Mouse (Mus musculus): ENCODE measurements around the gene Fcho2.

- TF ChIP-seq CTCF (IDR thresholded peaks at IDR 0.05; ENCODE audit: extremely low read depth, insufficient read depth, insufficient read length, insufficient replicate concordance) (no peak), POLR2A (IDR thresholded peaks at IDR 0.05; ENCODE audit: low read depth, low read length) (no peak)
Measured at GRCm38 (mm10) chr13:98810143-98810542, 5.1 kb downstream of the Fcho2 start.
